ENCODE assay signal across 22 mouse cellular contexts in the genomic region with DNA sequence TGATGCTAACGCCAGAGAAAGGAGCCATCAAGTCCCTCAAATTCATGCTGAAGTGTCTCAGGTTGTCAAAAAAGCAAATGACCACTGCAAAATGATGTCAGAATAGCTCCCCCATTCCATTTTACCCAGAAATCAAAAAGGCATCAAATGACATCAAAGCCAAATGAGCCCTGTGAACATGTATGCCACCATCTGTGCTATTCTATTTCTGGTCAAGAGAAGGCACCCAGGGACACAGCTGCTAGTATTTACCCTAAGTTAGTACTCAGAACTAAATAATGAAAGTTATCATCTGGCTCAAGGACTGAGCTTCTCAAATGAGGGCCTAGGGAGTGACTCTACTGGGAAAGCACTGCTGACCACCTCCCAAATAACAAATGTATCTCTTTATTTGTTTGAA.
DNase-seq lines count a peak whose midpoint lies in the region; ATAC-seq lines count a peak whose summit lies in the region.
"Had no signal": no experiment of that assay in that cellular context is flagged by ENCODE, and none has a peak within 500 bp of the region (broad histone marks: within the 10 kb centered on the region; RNA-seq: fewer than 3 reads in every experiment).

No protein-coding gene starts in this region.

- no peak for DNase-seq in frontal cortex, postnatal 25 days (ENCODE audit: low spot score in 2 of 2)
- peak; percentile 15 to 42 for DNase-seq in left cerebral cortex, postnatal 14 days (ENCODE audit: low spot score in 2 of 2)
- no peak for DNase-seq in left cerebral cortex, postnatal 10 days (ENCODE audit: extremely low spot score in 1 of 2, low spot score in 2 of 2)
- DNase-seq in right cerebral cortex, adult 2 months (ENCODE audit: low spot score in 2 of 2) = peak; percentile 10 to 28
- no peak for DNase-seq in right cerebral cortex, postnatal 25 days
- DNase-seq in heart, adult 11 months = no peak
- DNase-seq: adrenal gland, adult 8-10 months; adrenal gland, postnatal 14 days; adrenal gland, postnatal 36 days; B cell, adult 2 months; cerebellum, adult 11 months; cerebellum, adult 18-20 months; cerebellum, adult 8-10 months; cerebellum, adult 9-11 months; cerebellum, postnatal 14 days; cerebellum, postnatal 36 days; embryo, embryonic 11 days had no signal

- peak; percentile 85 for ATAC-seq in frontal cortex, adult (ENCODE audit: low TSS enrichment)
- ATAC-seq: activated CD4-positive, CD25-positive, alpha-beta regulatory T cell, adult 4 months; CD4-positive, CD25-positive, alpha-beta regulatory T cell, adult 4 months; forebrain, embryonic 14.5 days; Patski had no signal

- intact Hi-C loops in left cerebral cortex, postnatal 14 days (cut with DNase I) = no loop called here
- intact Hi-C loops in left cerebral cortex, postnatal 10 days (cut with DNase I) = no loop called here

Comparison
In these comparisons a context has a peak if more than half of its experiments do, and no peak if none do; other contexts are left out.
1. DNase-seq: peak in left cerebral cortex, postnatal 14 days (2 of 2) and right cerebral cortex, adult 2 months (2 of 2); none in frontal cortex, postnatal 25 days (0 of 2), left cerebral cortex, postnatal 10 days (0 of 2), right cerebral cortex, postnatal 25 days (single experiment) and heart, adult 11 months (single experiment).